Mouse (Mus musculus): ENCODE results near the gene C130079G13Rik.
"Not testable (repeated sequence)": the region's sequence is repeated elsewhere in the genome, so short reads cannot be mapped to it uniquely, and the experiment has no call there.

The C130079G13Rik gene

GRCm38 (mm10) chr3:59924914-59925313 lies at the start of gene C130079G13Rik:
Gene C130079G13Rik (plus strand): TSS chr3:59925214.
- DNase-seq = no peak

DNA sequence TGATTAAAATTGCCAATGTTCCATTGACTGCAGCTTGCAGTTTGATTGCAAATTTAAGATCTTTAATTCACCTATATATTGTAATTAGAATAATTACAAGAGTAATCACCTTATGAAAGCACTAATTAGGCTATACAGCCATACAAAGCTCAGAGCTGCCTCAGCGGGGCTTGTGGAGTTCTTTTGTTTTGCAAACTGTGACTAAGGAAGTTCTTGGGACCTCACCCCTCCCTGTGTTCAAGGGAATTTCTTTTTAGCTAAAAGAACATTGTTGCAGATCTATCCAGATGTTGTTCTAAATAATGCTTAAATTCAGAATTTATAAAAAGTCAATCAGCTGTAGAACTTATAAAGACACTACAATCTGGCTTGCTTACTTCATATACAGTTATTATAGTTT lies 47.4 kb upstream of the C130079G13Rik start:
- not testable (repeated sequence) for DNase-seq

DNA sequence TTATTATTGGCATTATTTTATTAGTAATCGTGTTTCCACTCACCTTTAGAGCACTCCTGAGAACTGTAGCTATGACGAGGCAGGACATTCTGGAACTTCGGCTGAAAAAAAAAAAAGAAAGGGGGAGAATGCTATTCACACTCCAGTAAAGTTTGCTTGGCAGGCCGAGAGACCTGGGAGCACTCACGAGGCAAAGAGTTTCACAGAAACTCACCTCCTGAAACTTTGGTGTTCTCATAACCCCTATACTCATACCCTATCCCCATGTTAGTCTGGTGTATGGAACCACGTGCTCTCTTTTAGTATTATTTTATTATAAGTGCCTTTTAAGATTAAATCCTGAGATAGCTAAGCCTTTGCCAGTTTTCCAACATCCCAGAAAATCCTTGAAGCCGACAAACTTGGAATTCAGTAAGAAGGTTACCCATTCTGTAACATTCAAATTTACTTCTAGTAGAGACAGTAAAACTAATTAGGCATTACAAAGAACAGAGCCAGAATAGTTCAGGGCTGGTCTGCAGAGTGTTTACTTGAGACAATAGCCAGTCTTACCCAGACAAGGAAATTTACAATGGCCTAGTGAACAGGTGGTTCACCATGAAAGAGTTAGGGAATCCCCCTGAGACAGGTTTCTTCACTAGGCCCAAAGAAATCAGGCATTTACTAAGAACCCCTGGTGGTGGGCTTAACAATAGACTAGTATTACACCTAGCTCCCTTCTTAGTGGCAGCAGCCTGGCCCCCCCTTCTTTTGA lies 45.0 kb upstream of the C130079G13Rik start:
- DNase-seq = not testable (repeated sequence)

- no peak for DNase-seq
Measured at GRCm38 (mm10) chr3:59893276-59893675, 31.7 kb upstream of the C130079G13Rik start.

DNA sequence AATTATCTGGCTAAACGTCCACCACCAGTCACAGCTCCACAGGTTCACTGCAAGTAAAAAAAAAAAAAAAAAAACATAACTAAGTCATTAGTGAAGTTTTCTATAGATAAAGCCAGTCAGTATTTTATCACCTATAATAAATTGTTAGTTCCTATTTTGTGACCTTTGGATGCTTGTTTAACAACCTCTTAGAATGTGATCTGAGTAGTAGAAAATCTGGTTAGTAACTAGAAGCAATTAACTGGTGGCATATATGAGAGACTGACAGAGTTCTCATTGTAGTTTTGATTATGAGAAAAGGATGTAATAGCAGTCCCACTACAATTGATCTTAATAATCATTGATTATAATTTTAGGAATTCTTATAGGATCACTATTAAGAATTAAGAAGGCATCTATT lies 9.6 kb downstream of the C130079G13Rik start:
- DNase-seq = no peak

DNA sequence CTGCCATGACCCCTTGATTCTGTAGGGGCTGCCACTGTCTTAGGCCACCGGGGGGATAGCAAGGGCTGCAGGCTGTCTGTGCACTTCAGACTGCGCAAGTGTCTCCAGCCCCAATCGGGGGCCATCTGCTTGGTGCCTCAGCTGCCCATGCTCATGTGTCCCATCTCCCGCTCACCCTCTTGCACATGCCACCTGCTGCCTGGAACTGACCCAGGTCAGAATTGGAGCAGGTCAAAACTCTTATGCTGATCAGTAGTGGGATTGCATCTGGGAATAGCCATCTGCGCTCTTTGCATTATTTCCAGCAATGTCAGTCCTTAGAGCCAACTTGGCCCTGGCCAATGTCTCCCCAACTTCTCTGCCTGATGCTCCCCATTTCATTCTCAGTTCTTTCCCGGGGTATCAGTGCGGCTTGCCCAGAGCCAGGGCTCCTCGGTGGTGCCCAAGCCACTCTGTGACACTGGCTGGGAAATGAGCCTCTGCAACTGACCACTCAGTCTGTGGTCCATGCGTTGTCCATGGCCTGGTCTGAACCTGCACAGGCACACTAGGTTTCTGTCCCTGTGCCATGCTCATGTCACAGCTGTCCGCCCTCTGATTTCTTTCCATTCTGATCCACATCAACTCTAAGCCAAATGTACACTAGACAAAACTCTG lies 22.4 kb downstream of the C130079G13Rik start:
- no peak for DNase-seq

GRCm38 (mm10) chr3:59970891-59971290 lies 45.9 kb downstream of the C130079G13Rik start:
- no peak for DNase-seq

DNA sequence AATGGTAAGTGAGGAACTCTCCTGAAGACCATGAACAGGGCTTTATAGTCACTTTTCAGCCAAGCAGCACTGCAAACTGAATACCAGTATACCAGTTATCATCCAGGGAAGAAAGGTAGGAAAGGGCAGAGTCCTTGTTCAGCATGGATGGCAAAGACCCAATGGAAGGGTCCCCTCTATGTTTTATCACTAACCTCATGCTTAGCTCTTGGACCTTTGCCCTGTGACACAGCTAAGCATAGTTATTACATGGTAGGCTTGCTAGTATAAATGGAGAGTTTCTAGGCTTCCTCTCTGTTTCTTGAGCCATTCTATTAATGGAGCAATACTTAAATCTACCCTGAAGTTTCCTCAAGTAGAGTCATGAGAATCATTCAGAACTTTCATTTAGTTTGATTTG lies 49.6 kb downstream of the C130079G13Rik start:
- no peak for DNase-seq

All from lung, adult 18-20 months (tissue).